Mouse (Mus musculus): Measurements from ENCODE around the gene Ppp3ca.

DNA sequence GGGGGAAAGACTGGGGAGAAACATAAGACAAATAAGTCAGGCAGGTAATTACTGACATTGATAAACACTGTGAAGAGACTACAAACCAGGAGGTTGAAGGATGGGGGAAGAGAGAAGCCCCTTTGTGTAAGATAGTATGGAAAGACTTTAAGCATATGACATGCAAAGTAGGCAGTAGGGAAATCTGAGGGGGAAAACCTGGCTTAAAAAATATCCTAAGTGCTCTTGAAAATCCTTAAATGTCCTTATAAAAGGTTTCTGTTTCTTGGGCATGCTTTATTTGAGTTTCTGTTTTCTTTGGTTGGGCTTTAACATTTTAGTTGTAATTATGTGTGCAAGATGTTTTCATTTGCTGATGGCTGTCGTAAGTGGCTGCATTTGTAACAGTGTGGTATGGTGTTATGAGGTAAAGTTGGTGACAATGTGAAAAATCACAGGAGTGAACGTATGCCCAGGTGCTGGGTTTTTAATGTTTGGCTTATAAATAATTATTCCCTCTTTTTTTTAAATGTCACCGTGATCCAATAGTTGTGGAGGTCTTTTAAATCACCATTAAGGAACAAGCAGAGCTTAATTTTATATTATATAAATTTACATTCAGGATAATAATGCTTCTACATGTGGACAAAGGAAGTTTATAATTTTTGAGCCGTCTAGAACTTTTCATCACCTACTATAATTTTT is 195.4 kb downstream of the Ppp3ca start:
- TF ChIP-seq CTCF (IDR thresholded peaks at IDR 0.05; ENCODE audit: low read depth) (no peak), EP300 (IDR thresholded peaks at IDR 0.05; ENCODE audit: low read depth) (no peak)

Measured in liver, postnatal 0 days (tissue).